Mouse (Mus musculus) forebrain, embryonic 16.5 days (tissue): ENCODE results near the gene Nfkbie. TPM values are rescaled to one million over a fixed set of nuclear protein-coding genes. Genes with fewer than 3 reads are reported as not detected.

ENCODE experiments used
- ATAC-seq: fragments of 200-750 bp; cut with Nextera tagmentation; 2 replicates; pipeline ENCODE4 v1.8.0; 2017; ENCODE audit warnings: mild to moderate bottlenecking, moderate library complexity
- H3K27ac ChIP-seq: fragments of 300-500 bp; sonication (generic); 2 replicates; pipeline ENCODE4 v1.5.1; 2014; ENCODE audit warnings: low read length, control low read depth
- H3K27me3 ChIP-seq: fragments of 300-500 bp; sonication (generic); replicated peaks from 2 replicates; pipeline ENCODE4 v1.6.1; 2014; ENCODE audit warnings: low read length; ENCODE audit not compliant: control insufficient read depth, insufficient read depth
- H3K36me3 ChIP-seq: fragments of 300-500 bp; sonication (generic); 2 replicates; pipeline ENCODE4 v1.6.1; 2014; ENCODE audit not compliant: control insufficient read depth, insufficient read depth
- H3K4me1 ChIP-seq: fragments of 300-500 bp; sonication (generic); replicated peaks from 2 replicates; pipeline ENCODE4 v1.6.1; 2014; ENCODE audit warnings: low read length; ENCODE audit not compliant: control insufficient read depth, insufficient read depth
- H3K4me2 ChIP-seq: fragments of 300-500 bp; sonication (generic); 2 replicates; pipeline ENCODE4 v1.6.1; 2014; ENCODE audit warnings: mild to moderate bottlenecking, low read length, control low read depth
- H3K4me3 ChIP-seq: fragments of 300-500 bp; sonication (generic); replicated peaks from 2 replicates; pipeline ENCODE4 v1.5.1; 2014; ENCODE audit warnings: mild to moderate bottlenecking, low read length, control low read depth
- H3K9ac ChIP-seq: fragments of 300-500 bp; sonication (generic); replicated peaks from 2 replicates; pipeline ENCODE4 v1.6.1; 2014; ENCODE audit warnings: low read depth, low read length, control low read depth
- H3K9me3 ChIP-seq: fragments of 300-500 bp; sonication (generic); 2 replicates; pipeline ENCODE4 v1.6.1; 2016; ENCODE audit warnings: low read length; ENCODE audit not compliant: control insufficient read depth
- WGBS: fragments of 180-500 bp; shearing (Covaris S2); extraction: QIAGEN DNeasy Blood & Tissue Kit; methylation state at CpG from one replicate; pipeline ENCODE4 v1.1.7; 2014; 5-methylcytosine and 5-hydroxymethylcytosine counted together
- polyA plus RNA-seq: library from polyadenylated mRNA; unstranded; fragments of >200 nt; fragmentation: Nextera tagmentation; extraction: Ambion mirVana; gene quantifications from 2 replicates; pipeline ENCODE4 v1.2.1, GENCODE M21; 2015

Gene Nfkbie
- polyA plus RNA-seq, 1 experiment from 2014 or later = 3.9 TPM

GRCm38 (mm10) chr17:45565103-45565502 is 9.6 kb downstream of the Nfkbie start:
- Histone ChIP-seq H3K4me2 (peak overlapping the region; percentile 60), H3K27ac (no peak overlapping the region), H3K27me3 (no peaks in the 10 kb centered on the region), H3K9me3 (no peaks in the 10 kb centered on the region), H3K4me3 (peak overlapping the region; percentile 77), H3K4me1 (peaks cover 15% of the 10 kb centered on the region), H3K36me3 (peaks cover 35% of the 10 kb centered on the region), H3K9ac (peak overlapping the region; percentile 93)
- ATAC-seq = no peak
- WGBS = 92% methylated on average over 11 of the region's 11 CpGs

GRCm38 (mm10) chr17:45566031-45566359 is 10.5 kb downstream of the Nfkbie start:
- Histone ChIP-seq H3K9ac (no peak overlapping the region), H3K27me3 (no peaks in the 10 kb centered on the region), H3K4me2 (no peak overlapping the region), H3K9me3 (no peaks in the 10 kb centered on the region), H3K27ac (no peak overlapping the region), H3K4me3 (no peak overlapping the region), H3K36me3 (peaks cover 43% of the 10 kb centered on the region), H3K4me1 (peaks cover 17% of the 10 kb centered on the region)
- ATAC-seq = no peak
- 77% methylated on average over 1 of the region's 1 CpGs for WGBS

- no peak for ATAC-seq
- Histone ChIP-seq H3K4me3 (no peak overlapping the region), H3K27me3 (no peaks in the 10 kb centered on the region), H3K27ac (no peak overlapping the region), H3K4me1 (peaks cover 22% of the 10 kb centered on the region), H3K36me3 (peaks cover 49% of the 10 kb centered on the region), H3K9ac (no peak overlapping the region), H3K4me2 (no peak overlapping the region), H3K9me3 (no peaks in the 10 kb centered on the region)
- WGBS = 63% methylated on average over 18 of the region's 18 CpGs
Observed at GRCm38 (mm10) chr17:45566360-45567161, 11.1 kb downstream of the Nfkbie start.

GRCm38 (mm10) chr17:45567162-45567601 is 11.7 kb downstream of the Nfkbie start:
- Histone ChIP-seq H3K4me3 (no peak overlapping the region), H3K27ac (no peak overlapping the region), H3K9ac (no peak overlapping the region), H3K27me3 (no peaks in the 10 kb centered on the region), H3K9me3 (no peaks in the 10 kb centered on the region), H3K4me2 (no peak overlapping the region), H3K36me3 (peaks cover 49% of the 10 kb centered on the region), H3K4me1 (peaks cover 26% of the 10 kb centered on the region)
- ATAC-seq = no peak
- WGBS = 22% methylated on average over 4 of the region's 4 CpGs

- Histone ChIP-seq H3K27me3 (no peaks in the 10 kb centered on the region), H3K9me3 (no peaks in the 10 kb centered on the region), H3K36me3 (peaks cover 49% of the 10 kb centered on the region), H3K4me1 (peaks cover 26% of the 10 kb centered on the region), H3K4me3 (no peak overlapping the region), H3K27ac (no peak overlapping the region), H3K9ac (no peak overlapping the region), H3K4me2 (no peak overlapping the region)
- 84% methylated on average over 12 of the region's 12 CpGs for WGBS
- ATAC-seq = no peak
Observed at GRCm38 (mm10) chr17:45568990-45569389, 13.5 kb downstream of the Nfkbie start.

GRCm38 (mm10) chr17:45569999-45570398 is 14.5 kb downstream of the Nfkbie start:
- Histone ChIP-seq H3K4me2 (no peak overlapping the region), H3K27ac (no peak overlapping the region), H3K4me3 (no peak overlapping the region), H3K9me3 (no peaks in the 10 kb centered on the region), H3K9ac (no peak overlapping the region), H3K27me3 (no peaks in the 10 kb centered on the region), H3K36me3 (peaks cover 49% of the 10 kb centered on the region), H3K4me1 (peaks cover 28% of the 10 kb centered on the region)
- WGBS = 85% methylated on average over 4 of the region's 4 CpGs
- no peak for ATAC-seq

GRCm38 (mm10) chr17:45572103-45573086 is 16.9 kb downstream of the Nfkbie start:
- H3K4me1 ChIP-seq = peaks cover 22% of the 10 kb centered on the region

GRCm38 (mm10) chr17:45573087-45573779 is 17.7 kb downstream of the Nfkbie start, which contains the start of gene Hsp90ab1:
Gene Hsp90ab1 (minus strand): TSS chr17:45573271.
- ATAC-seq = peak; percentile 76
- Histone ChIP-seq H3K9me3 (no peaks in the 10 kb centered on the region), H3K4me2 (peak within 1 kb of the TSS; percentile 77), H3K27me3 (no peaks in the 10 kb centered on the region), H3K4me3 (peak within 1 kb of the TSS; percentile 100), H3K36me3 (peaks cover 33% of the 10 kb centered on the region), H3K27ac (peak within 1 kb of the TSS; percentile 98), H3K4me1 (peaks cover 22% of the 10 kb centered on the region), H3K9ac (peak within 1 kb of the TSS; percentile 99)
- WGBS = under 1% methylated on average over 41 of the region's 41 CpGs

More at GRCm38 (mm10) chr17:45572103-45573086, 16.9 kb downstream of the Nfkbie start:
- WGBS = under 1% methylated on average over 51 of the region's 57 CpGs
- Histone ChIP-seq H3K4me2 (peak overlapping the region; percentile 77), H3K27me3 (no peaks in the 10 kb centered on the region), H3K9ac (peak overlapping the region; percentile 99), H3K4me3 (peak overlapping the region; percentile 100), H3K9me3 (no peaks in the 10 kb centered on the region), H3K27ac (peak overlapping the region; percentile 98), H3K36me3 (peaks cover 38% of the 10 kb centered on the region)
- ATAC-seq = peak; percentile 42
